Mouse (Mus musculus): ENCODE results near the gene Gm21411. TPM values are rescaled to one million over a fixed set of nuclear protein-coding genes. Genes with fewer than 3 reads are reported as not detected.
"Not testable (repeated sequence)": the region's sequence is repeated elsewhere in the genome, so short reads cannot be mapped to it uniquely, and the experiment has no call there.

Gm21411 gene
- not detected in 2 replicates for total RNA-seq (2014; rRNA removed)
- polyA plus RNA-seq (2015; fragmentation: Nextera tagmentation; extraction: Ambion mirVana): not detected in 2 replicates

DNA sequence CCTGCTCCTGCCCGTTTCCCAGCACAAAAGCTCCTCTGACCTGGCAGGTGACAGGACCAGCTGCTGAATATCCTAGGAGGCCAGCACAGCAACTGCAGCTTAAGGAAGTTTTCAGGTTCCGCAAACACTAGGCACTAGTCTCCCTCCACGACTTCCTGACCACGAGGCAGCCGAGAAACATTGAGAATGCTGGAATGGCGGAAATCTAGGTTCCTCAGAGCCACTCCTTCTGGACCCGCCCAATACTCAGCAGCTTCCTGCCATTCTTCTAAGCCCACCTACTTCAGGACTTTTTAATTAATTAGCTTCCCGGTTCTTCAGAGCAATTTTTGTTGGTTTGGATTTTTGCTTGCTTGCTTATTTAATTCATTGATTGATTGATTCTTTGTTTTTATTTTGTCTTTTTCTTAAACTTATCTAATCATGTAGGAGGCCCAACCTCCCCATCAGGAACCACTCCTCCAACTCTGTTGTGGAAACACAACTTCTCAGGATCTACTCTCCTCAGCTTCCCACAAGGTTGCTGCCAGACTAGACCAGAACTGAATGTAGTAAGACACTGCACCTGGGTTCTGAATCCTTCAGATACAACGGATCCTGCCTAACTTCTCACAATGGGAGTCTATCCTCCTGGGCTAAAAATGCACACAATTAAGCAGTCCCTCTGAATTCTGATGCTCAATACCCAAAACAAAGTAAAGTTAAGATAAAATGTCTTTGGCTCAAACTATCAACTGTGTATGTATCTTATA, at the start of gene Gm21411:
Gene Gm21411, minus strand, starts transcription at position 205 of the 752 bp plus-strand sequence.
- DNase-seq (ENCODE audit: low spot score); H3K4me1 ChIP-seq (ENCODE audit: insufficient read depth, low read length); H3K9me3 ChIP-seq (ENCODE audit: low read length); H3K4me3 ChIP-seq (ENCODE audit: low read length); H3K36me3 ChIP-seq (ENCODE audit: insufficient read depth, low read length); H3K27me3 ChIP-seq (ENCODE audit: insufficient read depth, low read length); H3K9ac ChIP-seq (replicated peaks; ENCODE audit: low read length); ATAC-seq; H3K27ac ChIP-seq; H3K4me2 ChIP-seq (ENCODE audit: low read depth, low read length): not testable (repeated sequence)
- WGBS: 80% methylated on average over 9 of the region's 9 CpGs

- WGBS: 67% methylated on average over 32 of the region's 32 CpGs
- H3K4me3 ChIP-seq (ENCODE audit: low read length); H3K9ac ChIP-seq (replicated peaks; ENCODE audit: low read length); H3K27me3 ChIP-seq (ENCODE audit: insufficient read depth, low read length); H3K9me3 ChIP-seq (ENCODE audit: low read length); ATAC-seq; H3K27ac ChIP-seq; H3K4me2 ChIP-seq (ENCODE audit: low read depth, low read length); H3K4me1 ChIP-seq (ENCODE audit: insufficient read depth, low read length); H3K36me3 ChIP-seq (ENCODE audit: insufficient read depth, low read length); DNase-seq (ENCODE audit: low spot score): not testable (repeated sequence)
Measured at GRCm38 (mm10) chr4:146941691-146942090, 32.3 kb upstream of the Gm21411 start.

DNA sequence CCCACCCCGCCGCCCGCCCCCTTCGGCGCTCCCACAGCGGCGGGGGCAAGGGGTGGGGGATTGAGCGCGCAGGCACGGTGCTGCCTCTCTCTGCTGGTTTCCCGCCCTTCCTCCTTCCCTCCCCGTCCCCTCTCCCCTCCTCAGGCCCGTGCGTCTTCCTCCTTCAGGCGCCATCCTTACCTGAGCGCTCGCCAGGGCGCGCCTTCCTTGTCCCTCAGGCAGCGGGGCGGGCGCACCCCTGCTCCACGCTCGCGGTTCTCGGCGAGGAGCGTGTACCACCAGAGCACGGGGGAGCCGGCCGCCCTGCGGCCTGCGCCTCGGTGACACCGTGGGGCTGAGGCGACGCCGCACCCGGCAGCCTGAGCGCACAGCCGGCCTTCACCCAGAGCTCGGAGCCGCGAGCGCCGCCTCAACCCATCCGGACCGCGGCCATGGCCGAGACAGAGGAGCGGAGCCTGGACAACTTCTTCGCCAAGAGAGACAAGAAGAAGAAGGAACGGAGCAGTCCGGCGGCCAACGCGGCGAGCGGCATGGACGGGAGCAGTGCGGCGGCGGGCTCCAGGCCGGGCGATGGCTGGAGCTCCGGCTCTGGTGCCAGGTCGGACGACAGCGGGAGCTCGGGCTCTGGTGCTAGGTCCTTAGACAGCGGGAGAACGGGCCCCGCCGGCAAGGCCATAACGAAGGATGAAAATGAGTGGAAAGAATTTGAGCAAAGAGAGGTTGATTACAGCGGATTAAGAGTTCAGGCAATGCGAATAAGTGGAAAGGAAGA, 23.1 kb upstream of the Gm21411 start:
- no peaks in the 10 kb centered on the region for H3K4me1 ChIP-seq (ENCODE audit: insufficient read depth, low read length)
- ATAC-seq (peak; percentile 53; the same call in 1 of the 2 replicates), DNase-seq (ENCODE audit: low spot score) (no peak)
- no peak for TF ChIP-seq CTCF (IDR thresholded peaks at IDR 0.05; ENCODE audit: low read depth)
- 11% methylated on average over 76 of the region's 77 CpGs for WGBS
- H3K27me3 ChIP-seq (ENCODE audit: insufficient read depth, low read length): no peaks in the 10 kb centered on the region
- H3K4me2 ChIP-seq (ENCODE audit: low read depth, low read length): peak overlapping the region; percentile 40
- H3K9me3 ChIP-seq (ENCODE audit: low read length): peaks cover 21% of the 10 kb centered on the region; the same call in 1 of the 2 replicates
- H3K36me3 ChIP-seq (ENCODE audit: insufficient read depth, low read length): no peaks in the 10 kb centered on the region
- no peak overlapping the region for H3K27ac ChIP-seq
- peak overlapping the region; percentile 19 for H3K4me3 ChIP-seq (ENCODE audit: low read length)
- H3K9ac ChIP-seq (replicated peaks; ENCODE audit: low read length): no peak overlapping the region

DNA sequence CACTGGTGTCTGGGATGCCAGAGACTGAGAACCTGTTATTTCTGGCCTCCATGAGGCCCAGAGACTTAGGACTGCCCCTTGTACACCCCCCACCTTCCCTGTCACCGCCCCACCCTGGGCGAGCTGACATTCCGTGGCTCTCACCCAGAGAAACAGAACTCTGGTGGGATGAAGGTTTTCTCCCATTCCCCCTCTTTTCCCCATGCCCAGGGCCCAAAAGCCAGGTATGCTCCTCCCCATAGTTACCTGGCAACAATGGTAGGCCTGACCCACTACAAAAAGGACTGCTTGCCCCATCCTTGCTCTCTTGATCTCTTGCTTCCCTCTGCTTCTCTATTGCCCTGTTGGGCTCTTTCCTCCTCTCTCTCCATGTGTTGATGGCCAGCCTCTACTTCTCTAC, 5.8 kb upstream of the Gm21411 start:
- no peak overlapping the region for H3K9ac ChIP-seq (replicated peaks; ENCODE audit: low read length)
- no peaks in the 10 kb centered on the region for H3K27me3 ChIP-seq (ENCODE audit: insufficient read depth, low read length)
- DNase-seq (ENCODE audit: low spot score) (no peak), ATAC-seq (no peak)
- H3K4me2 ChIP-seq (ENCODE audit: low read depth, low read length): no peak overlapping the region
- no peaks in the 10 kb centered on the region for H3K36me3 ChIP-seq (ENCODE audit: insufficient read depth, low read length)
- WGBS: 97% methylated on average over 3 of the region's 3 CpGs
- no peak for TF ChIP-seq CTCF (IDR thresholded peaks at IDR 0.05; ENCODE audit: low read depth)
- peaks cover 13% of the 10 kb centered on the region for H3K9me3 ChIP-seq (ENCODE audit: low read length)
- no peaks in the 10 kb centered on the region for H3K4me1 ChIP-seq (ENCODE audit: insufficient read depth, low read length)
- H3K4me3 ChIP-seq (ENCODE audit: low read length): no peak overlapping the region
- no peak overlapping the region for H3K27ac ChIP-seq

DNA sequence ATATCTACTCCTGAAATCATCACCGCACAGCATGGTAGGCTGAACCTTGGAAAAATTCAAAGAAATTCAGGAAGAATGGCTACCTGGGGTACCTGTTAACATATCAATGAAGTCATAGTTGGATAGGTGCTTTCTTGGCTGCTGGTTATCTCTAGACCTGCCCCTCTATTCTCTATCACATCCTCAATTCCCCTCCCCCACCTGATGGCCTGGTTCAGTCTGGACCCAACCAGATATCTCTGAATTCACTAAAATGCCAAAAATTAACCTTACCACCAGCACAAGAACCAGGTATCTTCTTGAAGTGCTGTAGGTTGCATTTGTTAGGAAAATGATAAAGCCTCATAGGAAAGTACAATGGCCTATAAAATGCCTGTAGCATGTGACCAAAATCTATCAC, 1.3 kb downstream of the Gm21411 start:
- H3K4me2 ChIP-seq (ENCODE audit: low read depth, low read length); H3K4me1 ChIP-seq (ENCODE audit: insufficient read depth, low read length); H3K27ac ChIP-seq; DNase-seq (ENCODE audit: low spot score); H3K4me3 ChIP-seq (ENCODE audit: low read length); ATAC-seq; H3K27me3 ChIP-seq (ENCODE audit: insufficient read depth, low read length); H3K9me3 ChIP-seq (ENCODE audit: low read length); H3K9ac ChIP-seq (replicated peaks; ENCODE audit: low read length); H3K36me3 ChIP-seq (ENCODE audit: insufficient read depth, low read length): not testable (repeated sequence)
- WGBS: 100% methylated on average over 1 of the region's 1 CpGs

DNA sequence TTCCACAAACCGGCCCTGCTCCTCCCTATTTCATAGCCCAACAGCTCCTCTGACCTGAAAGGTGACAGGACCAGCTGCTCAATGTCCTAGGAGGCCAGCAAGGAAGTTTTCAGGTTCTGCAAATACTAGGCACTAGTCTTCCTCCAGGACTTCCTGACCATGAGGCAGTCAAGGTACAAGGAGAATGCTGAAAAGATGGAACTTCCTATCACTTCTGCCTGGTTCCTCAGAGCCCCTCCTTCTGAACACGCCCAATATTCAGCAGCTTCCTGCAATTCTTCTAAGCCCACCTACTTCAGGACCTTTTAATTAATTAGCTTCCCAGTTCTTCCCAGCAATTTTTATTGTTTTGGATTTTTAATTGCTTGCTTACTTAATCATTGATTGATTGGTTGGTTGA, 4.6 kb downstream of the Gm21411 start:
- WGBS: 85% methylated on average over 2 of the region's 2 CpGs

GRCm38 (mm10) chr4:146903126-146903525, 6.3 kb downstream of the Gm21411 start:
- not testable (repeated sequence) for H3K4me1 ChIP-seq (ENCODE audit: insufficient read depth, low read length); H3K27ac ChIP-seq; ATAC-seq; H3K4me2 ChIP-seq (ENCODE audit: low read depth, low read length); DNase-seq (ENCODE audit: low spot score); H3K9ac ChIP-seq (replicated peaks; ENCODE audit: low read length); H3K27me3 ChIP-seq (ENCODE audit: insufficient read depth, low read length); H3K36me3 ChIP-seq (ENCODE audit: insufficient read depth, low read length); H3K4me3 ChIP-seq (ENCODE audit: low read length); H3K9me3 ChIP-seq (ENCODE audit: low read length)
- 56% methylated on average over 3 of the region's 3 CpGs for WGBS

More for the DNA sequence above, 4.6 kb downstream of the Gm21411 start:
- not testable (repeated sequence) for DNase-seq (ENCODE audit: low spot score); H3K27ac ChIP-seq; H3K27me3 ChIP-seq (ENCODE audit: insufficient read depth, low read length); ATAC-seq; H3K4me2 ChIP-seq (ENCODE audit: low read depth, low read length); H3K4me3 ChIP-seq (ENCODE audit: low read length); H3K36me3 ChIP-seq (ENCODE audit: insufficient read depth, low read length); H3K9ac ChIP-seq (replicated peaks; ENCODE audit: low read length); H3K4me1 ChIP-seq (ENCODE audit: insufficient read depth, low read length); H3K9me3 ChIP-seq (ENCODE audit: low read length)

Other genes with a start within 250 kb of the Gm21411 start
- gene Zfp989, start 62.4 kb upstream of the Gm21411 start, total RNA-seq (2014; rRNA removed): not detected in 2 replicates
- 0.06 and 0.08 TPM in 2 replicates for gene Zfp989, start 62.4 kb upstream of the Gm21411 start, polyA plus RNA-seq (2015; fragmentation: Nextera tagmentation; extraction: Ambion mirVana)
- not detected in 2 replicates for gene Rex2, start 112.3 kb upstream of the Gm21411 start, total RNA-seq (2014; rRNA removed)
- not detected in 2 replicates for gene Rex2, start 112.3 kb upstream of the Gm21411 start, polyA plus RNA-seq (2015; fragmentation: Nextera tagmentation; extraction: Ambion mirVana)
- 3.0 TPM in 2 replicates for gene Zfp991, start 222.4 kb upstream of the Gm21411 start, total RNA-seq (2014; rRNA removed)
- gene Zfp991, start 222.4 kb upstream of the Gm21411 start, polyA plus RNA-seq (2015; fragmentation: Nextera tagmentation; extraction: Ambion mirVana): 4.9 and 6.5 TPM in 2 replicates